Mouse (Mus musculus): Measurements from ENCODE around the gene Gm20388. TPM values are rescaled to one million over a fixed set of nuclear protein-coding genes. Genes with fewer than 3 reads are reported as not detected.

The Gm20388 gene
- polyA plus RNA-seq, 1 experiment from 2014 or later, result 1.4 TPM

- Histone ChIP-seq H3K9me3 (replicated peaks; ENCODE audit: control insufficient read depth, low read length) (no peaks in the 10 kb centered on the region), H3K9ac (ENCODE audit: low read depth, low read length) (no peak overlapping the region), H3K4me3 (ENCODE audit: low read depth, low read length) (no peak overlapping the region), H3K4me2 (ENCODE audit: low read depth, low read length) (no peak overlapping the region), H3K27ac (ENCODE audit: low read length) (no peak overlapping the region), H3K36me3 (ENCODE audit: control insufficient read depth, insufficient read depth) (peaks cover 5% of the 10 kb centered on the region; the same call in 1 of the 2 replicates), H3K27me3 (ENCODE audit: control insufficient read depth, insufficient read depth, low read depth, low read length) (no peaks in the 10 kb centered on the region), H3K4me1 (ENCODE audit: control insufficient read depth, low read depth, low read length) (no peaks in the 10 kb centered on the region)
- WGBS (ENCODE audit: insufficient replicate concordance), result 74% methylated on average over 3 of the region's 3 CpGs
- ATAC-seq (ENCODE audit: low read depth), result no peak
Observed at GRCm38 (mm10) chr8:122969964-122970620, 3059.5 kb downstream of the Gm20388 start.

- Histone ChIP-seq H3K4me1 (ENCODE audit: control insufficient read depth, low read depth, low read length) (peaks cover 12% of the 10 kb centered on the region), H3K36me3 (ENCODE audit: control insufficient read depth, insufficient read depth) (0 out of 2 replicates have a peak, but pooled peaks cover 3% of the 10 kb centered on the region), H3K4me3 (ENCODE audit: low read depth, low read length) (no peak overlapping the region), H3K4me2 (ENCODE audit: low read depth, low read length) (no peak overlapping the region), H3K9ac (ENCODE audit: low read depth, low read length) (no peak overlapping the region), H3K27ac (ENCODE audit: low read length) (no peak overlapping the region), H3K27me3 (ENCODE audit: control insufficient read depth, insufficient read depth, low read depth, low read length) (no peaks in the 10 kb centered on the region), H3K9me3 (replicated peaks; ENCODE audit: control insufficient read depth, low read length) (no peaks in the 10 kb centered on the region)
- no peak for ATAC-seq (ENCODE audit: low read depth)
- 53% methylated on average over 4 of the region's 4 CpGs for WGBS (ENCODE audit: insufficient replicate concordance)
Observed at GRCm38 (mm10) chr8:122976046-122976445, 3065.4 kb downstream of the Gm20388 start.

- 68% methylated on average over 3 of the region's 3 CpGs for WGBS (ENCODE audit: insufficient replicate concordance)
- H3K27ac ChIP-seq (ENCODE audit: low read length), result no peak overlapping the region
Observed at GRCm38 (mm10) chr8:122979424-122979823, 3068.8 kb downstream of the Gm20388 start.

GRCm38 (mm10) chr8:122979865-122980509 is 3069.3 kb downstream of the Gm20388 start:
- H3K4me2 ChIP-seq (ENCODE audit: low read depth, low read length), result no peak overlapping the region
- H3K4me1 ChIP-seq (ENCODE audit: control insufficient read depth, low read depth, low read length), result peaks cover 21% of the 10 kb centered on the region
- ATAC-seq (ENCODE audit: low read depth), result no peak
- no peak overlapping the region for H3K4me3 ChIP-seq (ENCODE audit: low read depth, low read length)
- H3K27ac ChIP-seq (ENCODE audit: low read length), result no peak overlapping the region
- 42% methylated on average over 10 of the region's 10 CpGs for WGBS (ENCODE audit: insufficient replicate concordance)
- H3K36me3 ChIP-seq (ENCODE audit: control insufficient read depth, insufficient read depth), result no peaks in the 10 kb centered on the region
- H3K9me3 ChIP-seq (replicated peaks; ENCODE audit: control insufficient read depth, low read length), result no peaks in the 10 kb centered on the region
- H3K27me3 ChIP-seq (ENCODE audit: control insufficient read depth, insufficient read depth, low read depth, low read length), result no peaks in the 10 kb centered on the region
- no peak overlapping the region for H3K9ac ChIP-seq (ENCODE audit: low read depth, low read length)

More at GRCm38 (mm10) chr8:122979424-122979823, 3068.8 kb downstream of the Gm20388 start:
- Histone ChIP-seq H3K9me3 (replicated peaks; ENCODE audit: control insufficient read depth, low read length) (no peaks in the 10 kb centered on the region), H3K27me3 (ENCODE audit: control insufficient read depth, insufficient read depth, low read depth, low read length) (no peaks in the 10 kb centered on the region), H3K4me1 (ENCODE audit: control insufficient read depth, low read depth, low read length) (peaks cover 17% of the 10 kb centered on the region), H3K4me2 (ENCODE audit: low read depth, low read length) (no peak overlapping the region), H3K9ac (ENCODE audit: low read depth, low read length) (no peak overlapping the region), H3K36me3 (ENCODE audit: control insufficient read depth, insufficient read depth) (no peaks in the 10 kb centered on the region), H3K4me3 (ENCODE audit: low read depth, low read length) (no peak overlapping the region)
- ATAC-seq (ENCODE audit: low read depth), result no peak

GRCm38 (mm10) chr8:122981646-122982045 is 3071.0 kb downstream of the Gm20388 start:
- H3K27me3 ChIP-seq (ENCODE audit: control insufficient read depth, insufficient read depth, low read depth, low read length), result no peaks in the 10 kb centered on the region
- H3K9ac ChIP-seq (ENCODE audit: low read depth, low read length), result no peak overlapping the region
- no peak for ATAC-seq (ENCODE audit: low read depth)
- H3K4me3 ChIP-seq (ENCODE audit: low read depth, low read length), result no peak overlapping the region
- H3K36me3 ChIP-seq (ENCODE audit: control insufficient read depth, insufficient read depth), result no peaks in the 10 kb centered on the region
- 69% methylated on average over 5 of the region's 5 CpGs for WGBS (ENCODE audit: insufficient replicate concordance)
- H3K4me2 ChIP-seq (ENCODE audit: low read depth, low read length), result no peak overlapping the region
- H3K4me1 ChIP-seq (ENCODE audit: control insufficient read depth, low read depth, low read length), result peaks cover 33% of the 10 kb centered on the region
- H3K9me3 ChIP-seq (replicated peaks; ENCODE audit: control insufficient read depth, low read length), result no peaks in the 10 kb centered on the region
- no peak overlapping the region for H3K27ac ChIP-seq (ENCODE audit: low read length)

- H3K27ac ChIP-seq (ENCODE audit: low read length), result no peak overlapping the region
- no peak overlapping the region for H3K4me3 ChIP-seq (ENCODE audit: low read depth, low read length)
- 71% methylated on average over 19 of the region's 19 CpGs for WGBS (ENCODE audit: insufficient replicate concordance)
- H3K4me2 ChIP-seq (ENCODE audit: low read depth, low read length), result no peak overlapping the region
- H3K9ac ChIP-seq (ENCODE audit: low read depth, low read length), result no peak overlapping the region
- no peaks in the 10 kb centered on the region for H3K36me3 ChIP-seq (ENCODE audit: control insufficient read depth, insufficient read depth)
- no peaks in the 10 kb centered on the region for H3K27me3 ChIP-seq (ENCODE audit: control insufficient read depth, insufficient read depth, low read depth, low read length)
- no peaks in the 10 kb centered on the region for H3K9me3 ChIP-seq (replicated peaks; ENCODE audit: control insufficient read depth, low read length)
- H3K4me1 ChIP-seq (ENCODE audit: control insufficient read depth, low read depth, low read length), result peaks cover 36% of the 10 kb centered on the region
- no peak for ATAC-seq (ENCODE audit: low read depth)
Observed at GRCm38 (mm10) chr8:122983178-122983942, 3072.7 kb downstream of the Gm20388 start.

GRCm38 (mm10) chr8:122984175-122984574 is 3073.5 kb downstream of the Gm20388 start:
- Histone ChIP-seq H3K4me1 (ENCODE audit: control insufficient read depth, low read depth, low read length) (peaks cover 39% of the 10 kb centered on the region), H3K9me3 (replicated peaks; ENCODE audit: control insufficient read depth, low read length) (no peaks in the 10 kb centered on the region)
- WGBS (ENCODE audit: insufficient replicate concordance), result 71% methylated on average over 3 of the region's 3 CpGs

GRCm38 (mm10) chr8:122986501-122987184 is 3076.0 kb downstream of the Gm20388 start:
- H3K27me3 ChIP-seq (ENCODE audit: control insufficient read depth, insufficient read depth, low read depth, low read length), result no peaks in the 10 kb centered on the region
- H3K4me1 ChIP-seq (ENCODE audit: control insufficient read depth, low read depth, low read length), result peaks cover 31% of the 10 kb centered on the region
- no peaks in the 10 kb centered on the region for H3K9me3 ChIP-seq (replicated peaks; ENCODE audit: control insufficient read depth, low read length)
- H3K27ac ChIP-seq (ENCODE audit: low read length), result no peak overlapping the region
- WGBS (ENCODE audit: insufficient replicate concordance), result 65% methylated on average over 8 of the region's 8 CpGs
- H3K4me3 ChIP-seq (ENCODE audit: low read depth, low read length), result no peak overlapping the region
- H3K36me3 ChIP-seq (ENCODE audit: control insufficient read depth, insufficient read depth), result no peaks in the 10 kb centered on the region
- no peak overlapping the region for H3K4me2 ChIP-seq (ENCODE audit: low read depth, low read length)
- H3K9ac ChIP-seq (ENCODE audit: low read depth, low read length), result no peak overlapping the region
- ATAC-seq (ENCODE audit: low read depth), result no peak

More at GRCm38 (mm10) chr8:122984175-122984574, 3073.5 kb downstream of the Gm20388 start:
- Histone ChIP-seq H3K27me3 (ENCODE audit: control insufficient read depth, insufficient read depth, low read depth, low read length) (no peaks in the 10 kb centered on the region), H3K36me3 (ENCODE audit: control insufficient read depth, insufficient read depth) (no peaks in the 10 kb centered on the region), H3K4me3 (ENCODE audit: low read depth, low read length) (no peak overlapping the region), H3K4me2 (ENCODE audit: low read depth, low read length) (no peak overlapping the region), H3K27ac (ENCODE audit: low read length) (0 out of 2 replicates have a peak overlapping the region, but pooled peaks have one; percentile 17), H3K9ac (ENCODE audit: low read depth, low read length) (no peak overlapping the region)
- no peak for ATAC-seq (ENCODE audit: low read depth)

Data from liver, embryonic 16.5 days (tissue).